In genomic region chr2:12382650-12383049, GRCm38 (mm10) we compare ENCODE assay signal across 14 mouse cellular contexts. TPM values are rescaled to one million over a fixed set of nuclear protein-coding genes. Genes with fewer than 3 reads are reported as not detected.
DNase-seq lines count a peak whose midpoint lies in the region; ATAC-seq lines count a peak whose summit lies in the region.
"Had no signal": no experiment of that assay in that cellular context is flagged by ENCODE, and none has a peak within 500 bp of the region (broad histone marks: within the 10 kb centered on the region; RNA-seq: fewer than 3 reads in every experiment).

No protein-coding gene starts in this region.

- DNase-seq in embryonic facial prominence, embryonic 10.5 days (ENCODE audit: low spot score): no peak
- peak; percentile 10 for DNase-seq in kidney, postnatal 10 days
- DNase-seq in kidney, postnatal 25 days: no peak
- DNase-seq in left cerebral cortex, adult 8-10 months (ENCODE audit: low spot score in 2 of 2): no peak
- DNase-seq: cerebellum, adult 8-10 months; lung, adult 18-20 months; retina, postnatal 1 day; thymus, postnatal 36 days had no signal

- no peak overlapping the region for H3K4me2 ChIP-seq in embryonic facial prominence, embryonic 15.5 days (replicated peaks)
- H3K4me2 ChIP-seq in limb, embryonic 15.5 days: no peak overlapping the region
- no peak overlapping the region for H3K4me2 ChIP-seq in hindbrain, embryonic 12.5 days (replicated peaks)
- H3K4me2 ChIP-seq: neural tube, embryonic 15.5 days had no signal

- no peaks in the 10 kb centered on the region for H3K4me1 ChIP-seq in embryonic facial prominence, embryonic 15.5 days
- H3K4me1 ChIP-seq in embryonic facial prominence, embryonic 10.5 days: peaks cover 8% of the 10 kb centered on the region; the same call in 1 of the 2 replicates
- H3K4me1 ChIP-seq in limb, embryonic 15.5 days: no peaks in the 10 kb centered on the region
- H3K4me1 ChIP-seq in hindbrain, embryonic 12.5 days: no peaks in the 10 kb centered on the region
- H3K4me1 ChIP-seq: neural tube, embryonic 15.5 days had no signal

- H3K9me3 ChIP-seq in embryonic facial prominence, embryonic 15.5 days (replicated peaks): no peaks in the 10 kb centered on the region
- no peaks in the 10 kb centered on the region for H3K9me3 ChIP-seq in embryonic facial prominence, embryonic 10.5 days
- H3K9me3 ChIP-seq in limb, embryonic 15.5 days: no peaks in the 10 kb centered on the region
- no peaks in the 10 kb centered on the region for H3K9me3 ChIP-seq in hindbrain, embryonic 12.5 days (replicated peaks)
- H3K9me3 ChIP-seq: neural tube, embryonic 15.5 days had no signal

- H3K9ac ChIP-seq in embryonic facial prominence, embryonic 15.5 days: no peak overlapping the region
- H3K9ac ChIP-seq in limb, embryonic 15.5 days: no peak overlapping the region
- no peak overlapping the region for H3K9ac ChIP-seq in hindbrain, embryonic 12.5 days
- H3K9ac ChIP-seq: neural tube, embryonic 15.5 days had no signal

- no peak overlapping the region for H3K4me3 ChIP-seq in embryonic facial prominence, embryonic 15.5 days (replicated peaks)
- H3K4me3 ChIP-seq in embryonic facial prominence, embryonic 10.5 days: no peak overlapping the region
- H3K4me3 ChIP-seq in limb, embryonic 15.5 days: no peak overlapping the region
- no peak overlapping the region for H3K4me3 ChIP-seq in hindbrain, embryonic 12.5 days
- H3K4me3 ChIP-seq: left cerebral cortex, adult 2 months; neural tube, embryonic 15.5 days had no signal

- no peak for ATAC-seq in embryonic facial prominence, embryonic 15.5 days (ENCODE audit: insufficient number of reproducible peaks, low FRiP score, low TSS enrichment, low read depth)
- no peak for ATAC-seq in limb, embryonic 15.5 days (ENCODE audit: insufficient number of reproducible peaks, low FRiP score, low TSS enrichment, low read depth)
- ATAC-seq in megakaryocyte progenitor cell, adult 5-6 weeks (replicated peaks; ENCODE audit: poor library complexity): peak; percentile 95
- no peak for ATAC-seq in hindbrain, embryonic 12.5 days (ENCODE audit: low FRiP score)

- H3K27ac ChIP-seq in embryonic facial prominence, embryonic 15.5 days (replicated peaks): 0 out of 2 replicates have a peak overlapping the region, but pooled peaks have one; percentile 18
- no peak overlapping the region for H3K27ac ChIP-seq in embryonic facial prominence, embryonic 10.5 days (replicated peaks)
- H3K27ac ChIP-seq in limb, embryonic 15.5 days: peak overlapping the region; percentile 11; the same call in 1 of the 2 replicates
- H3K27ac ChIP-seq in hindbrain, embryonic 12.5 days: no peak overlapping the region
- H3K27ac ChIP-seq: left cerebral cortex, adult 2 months; neural tube, embryonic 15.5 days had no signal

- WGBS in embryonic facial prominence, embryonic 15.5 days: 73% methylated on average over 4 of the region's 4 CpGs
- WGBS in embryonic facial prominence, embryonic 10.5 days: 80% methylated on average over 4 of the region's 4 CpGs
- 61% methylated on average over 4 of the region's 4 CpGs for WGBS in limb, embryonic 15.5 days
- 78% methylated on average over 4 of the region's 4 CpGs for WGBS in hindbrain, embryonic 12.5 days

- H3K27me3 ChIP-seq in embryonic facial prominence, embryonic 15.5 days: no peaks in the 10 kb centered on the region
- H3K27me3 ChIP-seq in embryonic facial prominence, embryonic 10.5 days (replicated peaks; ENCODE audit: low read depth, poor library complexity, severe bottlenecking): no peaks in the 10 kb centered on the region
- no peaks in the 10 kb centered on the region for H3K27me3 ChIP-seq in limb, embryonic 15.5 days
- no peaks in the 10 kb centered on the region for H3K27me3 ChIP-seq in hindbrain, embryonic 12.5 days
- H3K27me3 ChIP-seq: neural tube, embryonic 15.5 days had no signal

- H3K36me3 ChIP-seq in embryonic facial prominence, embryonic 15.5 days: no peaks in the 10 kb centered on the region; the same call in 1 of the 2 replicates
- peaks cover 19% of the 10 kb centered on the region for H3K36me3 ChIP-seq in embryonic facial prominence, embryonic 10.5 days (replicated peaks)
- H3K36me3 ChIP-seq in limb, embryonic 15.5 days: 0 out of 2 replicates have a peak, but pooled peaks cover 5% of the 10 kb centered on the region
- H3K36me3 ChIP-seq in hindbrain, embryonic 12.5 days: peaks cover 9% of the 10 kb centered on the region; the same call in 1 of the 2 replicates

RNA-seq across cellular contexts. Expression of gene Mindy3, which starts 36.6 kb away (rescaled TPM):
- 25.6 and 26.4 TPM in 2 replicates for polyA plus RNA-seq in embryonic facial prominence, embryonic 15.5 days (2015; fragmentation: Nextera tagmentation; extraction: Ambion mirVana)
- 27.9 and 28.2 TPM in 2 replicates for polyA plus RNA-seq in embryonic facial prominence, embryonic 10.5 days (2016; fragmentation: Nextera tagmentation; extraction: Ambion mirVana)
- polyA plus RNA-seq in limb, embryonic 15.5 days (2015; fragmentation: Nextera tagmentation; extraction: Ambion mirVana): 32.2 and 33.7 TPM in 2 replicates
- 46.5 and 50.4 TPM in 2 replicates for total RNA-seq in megakaryocyte progenitor cell, adult 5-6 weeks (2015)
- 29.4 and 36.7 TPM in 2 replicates for total RNA-seq in megakaryocyte progenitor cell, adult 5-6 weeks (2017)
- polyA plus RNA-seq in hindbrain, embryonic 12.5 days (2016; fragmentation: Nextera tagmentation; extraction: Ambion mirVana): 43.9 and 44.8 TPM in 2 replicates
- total RNA-seq in left cerebral cortex, adult 8-10 months (2022): 10 to 100 TPM; 49.8 to 64.0 (median 53.7) TPM

Comparison
In these comparisons a context has a peak if more than half of its experiments do, and no peak if none do; other contexts are left out.
1. H3K27ac ChIP-seq: peak in embryonic facial prominence, embryonic 15.5 days (single experiment) and limb, embryonic 15.5 days (single experiment); none in embryonic facial prominence, embryonic 10.5 days (single experiment) and hindbrain, embryonic 12.5 days (single experiment).